Mouse (Mus musculus) heart, adult 2 months (tissue): Measurements from ENCODE around the gene Sirt2. TPM values are rescaled to one million over a fixed set of nuclear protein-coding genes. Genes with fewer than 3 reads are reported as not detected.

Source experiments
- DNase-seq, 2 experiments: peaks; one replicate each; pipeline ENCODE4 v3.0.0; 2021
- H3K27ac ChIP-seq: fragments of 200-600 bp; 2 replicates; pipeline ENCODE4 v1.8.1; 2022
- H3K27me3 ChIP-seq: fragments of 200-500 bp; 2 replicates; pipeline ENCODE4 v1.6.1; 2012; ENCODE audit warnings: mild to moderate bottlenecking, low read length, inconsistent platforms, mixed read lengths; ENCODE audit not compliant: control insufficient read depth, insufficient read depth
- H3K36me3 ChIP-seq: fragments of 200-500 bp; 2 replicates; pipeline ENCODE4 v1.6.1; 2012; ENCODE audit warnings: low read length, inconsistent platforms; ENCODE audit not compliant: control insufficient read depth, insufficient read depth
- H3K4me1 ChIP-seq: fragments of 200-500 bp; 2 replicates; pipeline ENCODE4 v1.6.1; 2011; ENCODE audit warnings: low read length; ENCODE audit not compliant: control insufficient read depth, insufficient read depth
- H3K4me3 ChIP-seq: fragments of 200-600 bp; 2 replicates; pipeline ENCODE4 v1.8.1; 2022
- H3K79me2 ChIP-seq: fragments of 200-500 bp; replicated peaks from 2 replicates; pipeline ENCODE4 v1.6.1; 2012; ENCODE audit warnings: mild to moderate bottlenecking, inconsistent platforms, low read length, moderate library complexity, mixed read lengths; ENCODE audit not compliant: control insufficient read depth, insufficient read depth
- H3K9ac ChIP-seq: fragments of 200-500 bp; 2 replicates; pipeline ENCODE4 v1.6.1; 2012; ENCODE audit warnings: low read depth, mild to moderate bottlenecking, control low read depth, inconsistent platforms, low read length, mixed read lengths
- CTCF ChIP-seq: fragments of 200-600 bp; IDR thresholded peaks from 2 replicates; pipeline ENCODE4 v1.8.1; 2022; ENCODE audit warnings: antibody characterized with exemption, mild to moderate bottlenecking, moderate library complexity
- EP300 ChIP-seq: fragments of 200-500 bp; IDR thresholded peaks from 2 replicates; pipeline ENCODE4 v1.6.1; 2011; ENCODE audit warnings: low read depth, low read length, control low read depth; ENCODE audit not compliant: insufficient read depth
- POLR2A ChIP-seq: fragments of 200-500 bp; IDR thresholded peaks from 2 replicates; pipeline ENCODE4 v1.6.1; 2011; ENCODE audit warnings: mild to moderate bottlenecking, low read depth, low read length, control low read depth; ENCODE audit not compliant: insufficient read depth
- WGBS: fragments of 180-500 bp; shearing (Covaris S2); methylation state at CpG from one replicate; pipeline ENCODE4 v1.1.7; 2018; 5-methylcytosine and 5-hydroxymethylcytosine counted together
- intact Hi-C: fragments of 180-260 bp; cut with DNase I; formaldehyde crosslinking; loops from one replicate; pipeline ENCODE4 v1.15.1; 2025
- long read RNA-seq: library from polyadenylated mRNA; stranded (forward); transcript quantifications from one replicate; pipeline ENCODE4 v2.0.0, GENCODE M21; 2021
- polyA plus RNA-seq: library from polyadenylated mRNA; depleted of rRNA; stranded (reverse); fragments of >200 nt; gene quantifications from 2 replicates; pipeline ENCODE4 v1.2.3, GENCODE M21; 2012; rRNA removed
- total RNA-seq, 2 experiments: library from RNA; stranded (reverse); gene quantifications; 2 replicates each; pipeline ENCODE4 v1.2.3; 2021

Sirt2 gene
- total RNA-seq (10 to 100 TPM; 78.8 to 92.3 TPM), polyA plus RNA-seq (82.9 and 103 TPM in 2 replicates)
- long read RNA-seq, transcript Sirt2-202 (15 exons, 1,828 nt), result major isoform, 89 of 107 reads
- long read RNA-seq, transcript Sirt2-201 (16 exons, 1,843 nt), result minor isoform, 14 of 107 reads
- long read RNA-seq, partial matches to known transcripts, result 1 of 107 reads
- long read RNA-seq, other reads (novel, unspliced or antisense), result 3 of 107 reads

DNA sequence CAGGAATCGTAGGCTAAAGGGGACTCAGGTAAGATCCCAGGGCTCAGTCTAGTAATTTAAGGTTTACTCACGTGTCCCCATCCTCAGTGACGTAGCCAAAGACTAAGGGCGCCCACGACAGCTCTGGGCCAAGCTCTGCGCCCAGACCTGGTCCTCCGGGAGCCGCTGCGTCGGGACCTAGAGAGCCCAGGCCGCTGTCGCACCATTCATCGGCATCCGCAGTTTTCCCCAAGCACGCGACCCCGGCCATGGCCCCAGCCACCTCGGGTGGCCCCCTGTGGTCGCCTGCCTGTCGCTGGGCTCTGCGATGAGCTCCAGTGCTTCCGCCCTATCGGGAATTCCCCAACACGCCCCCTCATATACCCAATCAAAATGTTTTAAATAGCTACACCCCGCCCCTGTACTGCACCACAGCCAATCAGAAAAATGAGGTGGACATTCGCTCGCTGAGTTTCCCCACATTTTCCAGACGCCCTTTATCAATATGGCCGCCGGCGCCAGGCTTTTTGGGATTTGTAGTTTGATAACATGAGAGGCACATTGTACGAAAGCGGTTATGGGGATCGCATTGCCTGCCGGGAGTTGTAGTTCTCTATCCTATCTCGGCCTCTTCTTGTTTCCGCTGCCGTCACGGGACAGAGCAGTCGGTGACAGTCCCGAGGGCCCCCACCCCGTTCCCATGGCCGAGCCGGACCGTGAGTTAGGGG is at the start of gene Sirt2:
Sirt2 (plus strand) TSS at position 563 of the 707 bp plus-strand sequence.
- WGBS, result under 1% methylated on average over 45 of the region's 45 CpGs
- TF ChIP-seq POLR2A, result peak; percentile 43
- peak; percentile 37 for TF ChIP-seq CTCF
- peak; percentile 73 for TF ChIP-seq EP300
- H3K27ac ChIP-seq, result peak within 1 kb of the TSS; percentile 88
- no peaks in the 10 kb centered on the region for H3K36me3 ChIP-seq
- peaks cover 5% of the 10 kb centered on the region for H3K4me1 ChIP-seq
- no peaks in the 10 kb centered on the region for H3K27me3 ChIP-seq
- H3K79me2 ChIP-seq, result peaks cover 4% of the 10 kb centered on the region
- intact Hi-C loops, result loop anchor here (2.0 to 5.0 kb wide), 2 partner anchors 216 to 754 kb away; partner anchors contain the start of genes Eif3k and Map4k1
- peak within 1 kb of the TSS; percentile 89 for H3K4me3 ChIP-seq
- H3K9ac ChIP-seq, result peak within 1 kb of the TSS; percentile 80
- DNase-seq, result peak; percentile 93 to 99

DNA sequence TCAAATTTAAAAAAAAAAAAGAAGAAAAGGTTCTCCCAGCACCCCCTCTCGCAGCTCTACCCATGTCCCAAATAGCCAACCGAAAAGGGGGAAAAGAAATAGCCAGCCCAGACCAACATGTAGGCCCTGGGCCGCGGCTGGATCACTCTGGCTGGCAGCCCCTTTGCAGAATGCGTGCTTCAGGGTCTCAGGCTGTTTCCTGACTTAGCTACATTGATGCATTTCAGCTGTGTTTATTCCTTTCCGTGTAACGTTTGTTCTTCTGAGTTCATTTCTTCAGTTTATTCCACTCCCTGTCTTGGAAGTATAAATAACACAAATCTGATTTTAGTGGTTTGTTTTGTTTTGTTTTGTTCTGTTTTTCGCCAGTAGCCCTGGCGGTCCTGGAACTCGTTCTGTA is 48.8 kb upstream of the Sirt2 start:
- intact Hi-C loops, result no loop called here
- Histone ChIP-seq H3K4me1 (no peaks in the 10 kb centered on the region), H3K4me3 (no peak overlapping the region), H3K36me3 (no peaks in the 10 kb centered on the region), H3K79me2 (no peaks in the 10 kb centered on the region), H3K27me3 (no peaks in the 10 kb centered on the region), H3K9ac (no peak overlapping the region), H3K27ac (no peak overlapping the region)
- DNase-seq, result no peak
- TF ChIP-seq CTCF, result no peak
- TF ChIP-seq POLR2A, result no peak
- no peak for TF ChIP-seq EP300
- WGBS, result 87% methylated on average over 10 of the region's 10 CpGs

DNA sequence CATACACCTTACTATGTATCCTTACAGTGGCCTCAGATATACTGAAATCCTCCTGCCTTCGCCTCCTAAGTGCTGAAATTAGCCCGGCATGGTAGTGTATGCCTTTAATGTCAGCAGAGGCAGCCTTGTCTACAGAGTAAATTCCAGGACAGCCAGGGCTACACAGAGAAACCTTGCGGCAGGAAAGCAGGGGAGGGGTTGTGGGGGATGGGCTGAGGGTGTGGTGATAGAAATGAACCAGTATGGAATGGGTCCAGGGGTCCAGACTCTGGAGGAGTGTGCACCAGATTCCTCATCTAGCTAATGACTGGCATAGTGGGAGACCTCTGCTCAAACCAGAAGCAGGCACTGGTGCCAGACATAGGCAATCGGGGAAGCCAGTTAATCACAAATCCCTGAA is 47.4 kb upstream of the Sirt2 start:
- TF ChIP-seq EP300 (no peak), POLR2A (no peak), CTCF (no peak)
- H3K4me1 ChIP-seq, result no peaks in the 10 kb centered on the region
- no peaks in the 10 kb centered on the region for H3K79me2 ChIP-seq
- 45% methylated on average over 4 of the region's 4 CpGs for WGBS
- intact Hi-C loops, result no loop called here
- H3K27me3 ChIP-seq, result no peaks in the 10 kb centered on the region
- no peak overlapping the region for H3K9ac ChIP-seq
- H3K4me3 ChIP-seq, result no peak overlapping the region
- no peak overlapping the region for H3K27ac ChIP-seq
- H3K36me3 ChIP-seq, result no peaks in the 10 kb centered on the region
- no peak for DNase-seq

DNA sequence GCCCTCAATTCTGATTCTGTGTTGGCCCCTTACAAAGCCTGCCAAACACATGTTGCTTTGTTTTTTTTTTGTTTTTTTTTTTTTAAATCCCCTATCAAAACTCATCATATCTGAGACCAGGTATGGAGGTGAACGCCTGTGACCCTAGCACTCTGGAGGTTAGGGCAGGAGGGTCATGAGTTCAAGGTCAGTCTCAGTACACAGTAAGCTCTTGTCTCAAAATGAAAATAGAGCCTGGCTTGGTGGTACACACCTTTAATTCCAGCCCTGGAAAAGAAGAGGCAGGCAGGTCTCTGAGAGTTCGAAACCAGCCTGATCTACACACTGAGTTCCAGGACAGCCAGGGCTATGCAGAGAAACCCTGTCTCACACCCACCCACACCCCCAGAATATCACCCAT is 46.9 kb upstream of the Sirt2 start:
- no peaks in the 10 kb centered on the region for H3K79me2 ChIP-seq
- no peaks in the 10 kb centered on the region for H3K36me3 ChIP-seq
- H3K9ac ChIP-seq, result no peak overlapping the region
- H3K27ac ChIP-seq, result no peak overlapping the region
- H3K4me3 ChIP-seq, result no peak overlapping the region
- no peaks in the 10 kb centered on the region for H3K4me1 ChIP-seq
- no peaks in the 10 kb centered on the region for H3K27me3 ChIP-seq
- TF ChIP-seq EP300, result no peak
- TF ChIP-seq CTCF, result no peak
- no peak for TF ChIP-seq POLR2A
- intact Hi-C loops, result loop anchor here (10.0 kb wide), 1 partner anchor 115 kb away; no protein-coding TSS in a partner anchor
- DNase-seq, result no peak
- WGBS, result 75% methylated on average over 2 of the region's 2 CpGs

DNA sequence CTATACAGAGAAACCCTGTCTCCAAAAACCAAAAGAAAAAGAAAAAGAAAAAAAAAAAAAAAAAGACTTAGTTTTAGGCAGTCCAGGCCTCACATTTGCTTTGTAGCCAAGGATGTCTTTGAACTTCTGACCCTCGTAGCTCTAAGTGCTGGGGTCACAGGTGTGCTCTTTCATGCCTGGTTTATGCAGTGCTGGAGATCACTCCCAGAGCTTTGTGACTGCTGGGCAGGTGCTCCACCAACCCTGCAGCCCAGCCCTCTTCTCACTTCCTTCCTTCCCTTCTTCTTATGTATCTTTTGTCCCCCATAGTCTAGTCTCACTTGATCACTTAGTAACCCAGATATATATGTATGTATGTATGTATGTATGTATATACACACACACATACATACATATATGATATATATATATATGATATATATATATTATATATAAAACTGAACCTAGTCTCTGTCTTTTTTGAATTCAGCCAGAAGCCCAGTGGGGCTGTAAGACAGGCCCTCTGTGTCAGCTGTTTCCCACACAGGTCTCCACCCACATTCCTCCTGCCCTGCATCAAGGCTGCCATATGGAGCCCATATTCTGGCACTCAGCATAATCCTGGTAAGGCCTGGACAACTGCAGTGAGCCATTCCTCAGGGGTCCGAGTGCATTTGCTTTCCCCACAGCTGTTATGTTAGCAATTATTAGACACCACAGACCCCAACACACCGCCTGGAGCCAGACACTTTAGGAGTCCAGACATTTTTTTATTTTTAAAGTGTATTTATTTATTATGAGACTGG is 45.6 kb upstream of the Sirt2 start:
- no peak overlapping the region for H3K4me3 ChIP-seq
- no peaks in the 10 kb centered on the region for H3K36me3 ChIP-seq
- H3K79me2 ChIP-seq, result no peaks in the 10 kb centered on the region
- H3K9ac ChIP-seq, result no peak overlapping the region
- H3K27me3 ChIP-seq, result no peaks in the 10 kb centered on the region
- DNase-seq, result no peak
- intact Hi-C loops, result loop anchor here (10.0 kb wide), 1 partner anchor 116 kb away; no protein-coding TSS in a partner anchor
- H3K27ac ChIP-seq, result no peak overlapping the region
- no peaks in the 10 kb centered on the region for H3K4me1 ChIP-seq
- 82% methylated on average over 3 of the region's 3 CpGs for WGBS
- no peak for TF ChIP-seq EP300
- TF ChIP-seq POLR2A, result no peak
- TF ChIP-seq CTCF, result no peak
